Mouse (Mus musculus) olfactory bulb, adult 2 months (tissue): ENCODE measurements around the gene Dach2. TPM values are rescaled to one million over a fixed set of nuclear protein-coding genes. Genes with fewer than 3 reads are reported as not detected.
"Not testable (repeated sequence)": the region's sequence is repeated elsewhere in the genome, so short reads cannot be mapped to it uniquely, and the experiment has no call there.

ENCODE experiments used
- H3K27ac ChIP-seq: fragments of 200-500 bp; 2 replicates; pipeline ENCODE4 v1.5.1; 2012; ENCODE audit warnings: low read depth, low read length; ENCODE audit not compliant: insufficient read depth
- H3K4me1 ChIP-seq: fragments of 200-500 bp; 2 replicates; pipeline ENCODE4 v1.6.1; 2012; ENCODE audit warnings: low read length; ENCODE audit not compliant: control insufficient read depth, insufficient read depth
- H3K4me3 ChIP-seq: fragments of 200-500 bp; 2 replicates; pipeline ENCODE4 v1.5.1; 2012; ENCODE audit warnings: mild to moderate bottlenecking, low read depth, low read length, moderate library complexity; ENCODE audit not compliant: insufficient read depth
- CTCF ChIP-seq: fragments of 200-500 bp; IDR thresholded peaks from 2 replicates; pipeline ENCODE4 v1.5.1; 2012; ENCODE audit warnings: low read depth, mild to moderate bottlenecking, low read length, moderate library complexity; ENCODE audit not compliant: insufficient read depth
- POLR2A ChIP-seq: fragments of 200-500 bp; IDR thresholded peaks from 2 replicates; pipeline ENCODE4 v1.6.1; 2012; ENCODE audit warnings: mild to moderate bottlenecking, low read depth, low read length, moderate library complexity; ENCODE audit not compliant: insufficient read depth
- WGBS: fragments of 180-500 bp; shearing (Covaris S2); methylation state at CpG from one replicate; pipeline ENCODE4 v1.1.7; 2018; 5-methylcytosine and 5-hydroxymethylcytosine counted together
- polyA plus RNA-seq: library from polyadenylated mRNA; stranded (reverse); fragments of >200 nt; gene quantifications from 2 replicates; pipeline ENCODE4 v1.2.4, GENCODE M21; 2012; ENCODE audit warnings: low replicate concordance; ENCODE audit not compliant: missing spikeins, insufficient read depth, insufficient read length

The Dach2 gene
- polyA plus RNA-seq, result not detected in 2 replicates

GRCm38 (mm10) chrX:113297404-113297803, at the start of gene Dach2:
Dach2 (plus strand) TSS chrX:113297510.
- 23% methylated on average over 21 of the region's 21 CpGs for WGBS
- H3K4me3 ChIP-seq, result peak within 1 kb of the TSS; percentile 47
- peaks cover 6% of the 10 kb centered on the region for H3K4me1 ChIP-seq
- no peak for TF ChIP-seq CTCF
- TF ChIP-seq POLR2A, result no peak
- no peak within 1 kb of the TSS for H3K27ac ChIP-seq

- H3K27ac ChIP-seq, H3K4me1 ChIP-seq, H3K4me3 ChIP-seq: not testable (repeated sequence)
- WGBS, result 84% methylated on average over 2 of the region's 3 CpGs
Measured at GRCm38 (mm10) chrX:113252427-113252826, 44.9 kb upstream of the Dach2 start.

GRCm38 (mm10) chrX:113298031-113298430, 721 bp downstream of the Dach2 start:
- Histone ChIP-seq H3K27ac (no peak overlapping the region), H3K4me1 (peaks cover 6% of the 10 kb centered on the region), H3K4me3 (peak overlapping the region; percentile 47)
- no peak for TF ChIP-seq CTCF
- no peak for TF ChIP-seq POLR2A
- 20% methylated on average over 18 of the region's 18 CpGs for WGBS

GRCm38 (mm10) chrX:113298468-113298867, 1.2 kb downstream of the Dach2 start:
- Histone ChIP-seq H3K4me3 (peak overlapping the region; percentile 47), H3K27ac (no peak overlapping the region), H3K4me1 (peaks cover 6% of the 10 kb centered on the region)
- TF ChIP-seq POLR2A (no peak), CTCF (no peak)
- 25% methylated on average over 19 of the region's 19 CpGs for WGBS

- Histone ChIP-seq H3K4me1 (no peaks in the 10 kb centered on the region), H3K4me3 (no peak overlapping the region), H3K27ac (no peak overlapping the region)
- TF ChIP-seq POLR2A (no peak), CTCF (no peak)
- 59% methylated on average over 4 of the region's 4 CpGs for WGBS
Measured at GRCm38 (mm10) chrX:113304323-113304722, 7.0 kb downstream of the Dach2 start.

GRCm38 (mm10) chrX:113338143-113338542, 40.8 kb downstream of the Dach2 start:
- Histone ChIP-seq H3K4me1 (no peaks in the 10 kb centered on the region), H3K4me3 (no peak overlapping the region), H3K27ac (no peak overlapping the region)
- WGBS, result 83% methylated on average over 3 of the region's 3 CpGs
- TF ChIP-seq POLR2A (no peak), CTCF (no peak)

- Histone ChIP-seq H3K4me3 (no peak overlapping the region), H3K4me1 (no peaks in the 10 kb centered on the region), H3K27ac (no peak overlapping the region)
- WGBS, result 50% methylated on average over 3 of the region's 3 CpGs
- TF ChIP-seq CTCF, result no peak
- TF ChIP-seq POLR2A, result no peak
Measured at GRCm38 (mm10) chrX:113394417-113394816, 97.1 kb downstream of the Dach2 start.

- H3K4me1 ChIP-seq, result no peaks in the 10 kb centered on the region
- TF ChIP-seq CTCF (no peak), POLR2A (no peak)
- WGBS, result 83% methylated on average over 1 of the region's 1 CpGs
- H3K4me3 ChIP-seq, result no peak overlapping the region
- no peak overlapping the region for H3K27ac ChIP-seq
Measured at GRCm38 (mm10) chrX:113408756-113409155, 111.4 kb downstream of the Dach2 start.

GRCm38 (mm10) chrX:113421517-113422187, 124.3 kb downstream of the Dach2 start:
- 25% methylated on average over 3 of the region's 3 CpGs for WGBS
- Histone ChIP-seq H3K4me1 (no peaks in the 10 kb centered on the region), H3K27ac (no peak overlapping the region), H3K4me3 (no peak overlapping the region)
- TF ChIP-seq POLR2A, result no peak

GRCm38 (mm10) chrX:113482131-113482530, 184.8 kb downstream of the Dach2 start:
- no peaks in the 10 kb centered on the region for H3K4me1 ChIP-seq
- H3K27ac ChIP-seq, result no peak overlapping the region
- no peak overlapping the region for H3K4me3 ChIP-seq
- no peak for TF ChIP-seq POLR2A
- TF ChIP-seq CTCF, result no peak
- 94% methylated on average over 1 of the region's 1 CpGs for WGBS
